Mouse (Mus musculus) testis, adult 2 months (tissue): ENCODE measurements around the gene Asb13.

Experiments used
- CTCF ChIP-seq: fragments of 200-500 bp; IDR thresholded peaks from 2 replicates; pipeline ENCODE4 v1.5.1; 2012; ENCODE audit warnings: low read depth, mild to moderate bottlenecking, inconsistent platforms, low read length, moderate library complexity; ENCODE audit not compliant: control insufficient read depth, insufficient read depth, insufficient replicate concordance
- POLR2A ChIP-seq: fragments of 200-500 bp; IDR thresholded peaks from 2 replicates; pipeline ENCODE4 v1.6.1; 2012; ENCODE audit warnings: low read depth, mild to moderate bottlenecking, inconsistent platforms, low read length, moderate library complexity; ENCODE audit not compliant: control insufficient read depth

DNA sequence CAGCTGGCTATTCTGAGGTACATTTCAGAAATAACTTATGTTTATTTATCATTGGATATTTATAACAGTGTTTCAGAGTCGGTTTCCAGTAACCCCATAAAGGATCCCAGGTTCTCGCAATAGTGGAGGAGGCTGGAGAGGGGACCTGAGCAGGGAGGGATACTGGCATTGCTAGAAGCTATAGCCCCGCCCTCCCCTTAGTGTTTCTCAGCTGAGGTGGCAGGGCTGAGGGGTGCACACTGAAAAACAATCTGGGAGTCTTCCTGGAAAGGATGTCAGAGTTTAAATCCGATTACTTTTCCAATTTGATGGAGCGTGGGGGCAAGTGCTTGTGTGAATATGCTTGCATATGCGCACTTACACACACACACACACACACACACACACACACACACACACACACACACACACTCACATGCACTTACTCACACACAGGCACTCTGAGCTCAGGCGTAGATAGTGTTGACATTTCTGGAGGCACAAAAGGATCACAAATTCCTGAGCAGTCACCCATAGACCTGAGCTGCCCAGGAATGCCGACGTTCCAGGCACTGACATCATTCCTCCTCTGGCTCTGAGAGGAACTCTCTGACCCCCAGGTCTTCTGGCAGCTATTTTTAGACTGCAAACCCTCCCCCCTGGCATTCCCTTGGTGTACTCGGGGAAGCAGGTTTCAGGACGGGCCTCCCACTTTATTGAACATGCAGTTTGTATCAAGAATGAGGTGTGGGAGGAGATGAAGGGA lies 60.9 kb downstream of the Asb13 start:
- TF ChIP-seq CTCF = no peak
- TF ChIP-seq POLR2A = no peak
